Mouse (Mus musculus) liver, embryonic 13.5 days (tissue): ENCODE data around the gene Ints6l. TPM values are rescaled to one million over a fixed set of nuclear protein-coding genes. Genes with fewer than 3 reads are reported as not detected.

Experiments
- ATAC-seq: fragments of 200-750 bp; cut with Nextera tagmentation; 2 replicates; pipeline ENCODE4 v1.8.0; 2017; ENCODE audit warnings: low read depth, mild to moderate bottlenecking, moderate number of reproducible peaks, moderate library complexity
- DNase-seq: peaks from one replicate; pipeline ENCODE4 v3.0.0; 2022
- H3K27ac ChIP-seq: fragments of 300-500 bp; sonication (generic); 2 replicates; pipeline ENCODE4 v1.5.1; 2015; ENCODE audit warnings: moderate library complexity, mild to moderate bottlenecking, inconsistent platforms
- H3K27me3 ChIP-seq: fragments of 300-500 bp; sonication (generic); 2 replicates; pipeline ENCODE4 v1.6.1; 2015; ENCODE audit warnings: mild to moderate bottlenecking, inconsistent platforms
- H3K36me3 ChIP-seq: fragments of 300-500 bp; sonication (generic); 2 replicates; pipeline ENCODE4 v1.6.1; 2015; ENCODE audit warnings: mild to moderate bottlenecking, inconsistent platforms
- H3K4me1 ChIP-seq: fragments of 300-500 bp; sonication (generic); replicated peaks from 2 replicates; pipeline ENCODE4 v1.6.1; 2015; ENCODE audit warnings: inconsistent platforms
- H3K4me2 ChIP-seq: fragments of 300-500 bp; sonication (generic); 2 replicates; pipeline ENCODE4 v1.6.1; 2015; ENCODE audit warnings: inconsistent platforms, mild to moderate bottlenecking, moderate library complexity
- H3K4me3 ChIP-seq: fragments of 300-500 bp; sonication (generic); replicated peaks from 2 replicates; pipeline ENCODE4 v1.5.1; 2015; ENCODE audit warnings: mild to moderate bottlenecking, inconsistent platforms
- H3K9ac ChIP-seq: fragments of 300-500 bp; sonication (generic); 2 replicates; pipeline ENCODE4 v1.6.1; 2015; ENCODE audit warnings: mild to moderate bottlenecking, inconsistent platforms
- H3K9me3 ChIP-seq: fragments of 300-500 bp; sonication (generic); replicated peaks from 2 replicates; pipeline ENCODE4 v1.6.1; 2016; ENCODE audit warnings: inconsistent platforms
- WGBS: fragments of 180-500 bp; shearing (Covaris S2); methylation state at CpG from one replicate; pipeline ENCODE4 v1.1.7; 2015; ENCODE audit not compliant: insufficient replicate concordance; 5-methylcytosine and 5-hydroxymethylcytosine counted together
- polyA plus RNA-seq: library from polyadenylated mRNA; unstranded; fragments of >200 nt; fragmentation: Nextera tagmentation; extraction: Ambion mirVana; gene quantifications from 2 replicates; pipeline ENCODE4 v1.2.1, GENCODE M21; 2015

The Ints6l gene
- polyA plus RNA-seq, 1 experiment from 2014 or later, result 35.1 TPM

- no peaks in the 10 kb centered on the region for H3K9me3 ChIP-seq
- no peaks in the 10 kb centered on the region for H3K4me1 ChIP-seq
- no peak overlapping the region for H3K9ac ChIP-seq
- WGBS, result 6% methylated on average over 3 of the region's 3 CpGs
- H3K4me2 ChIP-seq, result no peak overlapping the region
- H3K36me3 ChIP-seq, result no peaks in the 10 kb centered on the region
- peak; percentile 31 for DNase-seq
- no peak for ATAC-seq
- no peaks in the 10 kb centered on the region for H3K27me3 ChIP-seq
- no peak overlapping the region for H3K4me3 ChIP-seq
- no peak overlapping the region for H3K27ac ChIP-seq
Observed at GRCm38 (mm10) chrX:56531266-56531665, 76.6 kb downstream of the Ints6l start.

DNA sequence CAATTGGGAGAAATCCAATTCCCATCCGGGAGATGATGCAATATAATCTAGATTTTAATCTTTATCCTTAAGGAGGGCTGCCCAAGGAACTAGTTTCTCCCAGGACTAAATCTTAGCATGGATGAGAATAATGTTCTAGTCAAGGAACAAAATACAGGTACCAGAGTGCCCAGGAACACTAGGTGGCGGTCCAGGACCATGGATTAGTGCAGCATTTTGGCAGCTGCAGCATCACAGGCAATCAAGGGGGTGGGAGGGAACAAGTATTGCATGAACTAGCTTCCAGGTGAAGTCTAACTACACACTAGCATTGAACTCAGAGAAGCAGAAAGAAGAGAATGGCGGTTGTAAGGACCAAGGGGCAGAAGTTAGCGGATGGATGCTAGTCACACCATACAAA is 82.5 kb downstream of the Ints6l start:
- Histone ChIP-seq H3K4me2 (no peak overlapping the region), H3K36me3 (no peaks in the 10 kb centered on the region), H3K27ac (no peak overlapping the region), H3K4me3 (no peak overlapping the region), H3K9ac (no peak overlapping the region), H3K27me3 (no peaks in the 10 kb centered on the region), H3K4me1 (no peaks in the 10 kb centered on the region), H3K9me3 (no peaks in the 10 kb centered on the region)
- WGBS, result 46% methylated on average over 4 of the region's 4 CpGs
- ATAC-seq (no peak), DNase-seq (no peak)

GRCm38 (mm10) chrX:56549506-56549905 is 94.8 kb downstream of the Ints6l start, which contains the start of gene Gm648:
Gene Gm648, minus strand, starts transcription at chrX:56549606.
- H3K4me3 ChIP-seq, result no peak within 1 kb of the TSS
- ATAC-seq (no peak), DNase-seq (no peak)
- H3K9me3 ChIP-seq, result no peaks in the 10 kb centered on the region
- no peaks in the 10 kb centered on the region for H3K36me3 ChIP-seq
- H3K27ac ChIP-seq, result no peak within 1 kb of the TSS
- H3K9ac ChIP-seq, result no peak within 1 kb of the TSS
- H3K27me3 ChIP-seq, result no peaks in the 10 kb centered on the region
- WGBS, result 73% methylated on average over 7 of the region's 7 CpGs
- no peaks in the 10 kb centered on the region for H3K4me1 ChIP-seq
- no peak within 1 kb of the TSS for H3K4me2 ChIP-seq

- Histone ChIP-seq H3K27me3 (no peaks in the 10 kb centered on the region), H3K9ac (no peak overlapping the region), H3K36me3 (no peaks in the 10 kb centered on the region), H3K9me3 (no peaks in the 10 kb centered on the region), H3K4me3 (no peak overlapping the region), H3K27ac (no peak overlapping the region), H3K4me2 (no peak overlapping the region), H3K4me1 (no peaks in the 10 kb centered on the region)
- WGBS, result 65% methylated on average over 3 of the region's 3 CpGs
- ATAC-seq (no peak), DNase-seq (no peak)
Observed at GRCm38 (mm10) chrX:56553584-56553983, 98.9 kb downstream of the Ints6l start.

Other genes with a start within 250 kb of the Ints6l start
- not detected in 2 replicates for gene Gm773, start 242.0 kb upstream of the Ints6l start, polyA plus RNA-seq
- 0.63 and 1.3 TPM in 2 replicates for gene Zfp449, start 108.5 kb upstream of the Ints6l start, polyA plus RNA-seq
- 0.43 and 0.60 TPM in 2 replicates for gene Smim10l2a, start 80.3 kb upstream of the Ints6l start, polyA plus RNA-seq
- gene Gm2174, start 6.9 kb upstream of the Ints6l start, polyA plus RNA-seq, result 1.8 and 5.6 TPM in 2 replicates
- gene Gm10477, start 69.9 kb downstream of the Ints6l start, polyA plus RNA-seq, result not detected in 2 replicates
- gene Gm648, start 94.7 kb downstream of the Ints6l start, polyA plus RNA-seq, result not detected in 2 replicates
- 9.5 and 12.8 TPM in 2 replicates for gene Mmgt1, start 143.2 kb downstream of the Ints6l start, polyA plus RNA-seq
- gene Slc9a6, start 154.9 kb downstream of the Ints6l start, polyA plus RNA-seq, result 3.6 and 4.7 TPM in 2 replicates